Mouse (Mus musculus) embryo, embryonic 9.5 days (tissue): ENCODE measurements around the gene Cd53.

ENCODE experiments used
- DNase-seq: peaks from one replicate; pipeline ENCODE4 v3.0.0-alpha.2; 2017; ENCODE audit errors: extremely low spot score

The Cd53 gene

DNA sequence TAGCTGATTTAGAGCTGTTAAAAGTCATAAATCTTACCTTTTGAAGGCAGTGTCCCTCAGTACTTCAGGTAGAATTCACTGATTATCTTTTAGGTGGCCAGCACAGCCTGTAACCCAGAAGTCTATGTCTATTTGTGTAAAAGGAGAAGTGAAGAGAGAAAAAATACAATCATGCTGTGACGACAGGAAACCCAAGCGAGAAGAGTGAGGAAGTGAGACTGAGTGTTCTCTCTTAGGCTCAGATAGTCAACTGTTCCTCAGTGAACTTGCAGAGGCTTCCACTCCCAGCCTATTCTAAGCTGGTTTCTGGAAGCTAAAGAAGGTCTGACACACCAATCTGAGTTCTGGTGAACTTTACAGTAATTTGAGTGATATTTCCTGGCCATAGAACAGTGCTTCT is at the start of gene Cd53:
Gene Cd53, minus strand, starts transcription at position 220 of the 400 bp plus-strand sequence.
- no peak for DNase-seq

DNA sequence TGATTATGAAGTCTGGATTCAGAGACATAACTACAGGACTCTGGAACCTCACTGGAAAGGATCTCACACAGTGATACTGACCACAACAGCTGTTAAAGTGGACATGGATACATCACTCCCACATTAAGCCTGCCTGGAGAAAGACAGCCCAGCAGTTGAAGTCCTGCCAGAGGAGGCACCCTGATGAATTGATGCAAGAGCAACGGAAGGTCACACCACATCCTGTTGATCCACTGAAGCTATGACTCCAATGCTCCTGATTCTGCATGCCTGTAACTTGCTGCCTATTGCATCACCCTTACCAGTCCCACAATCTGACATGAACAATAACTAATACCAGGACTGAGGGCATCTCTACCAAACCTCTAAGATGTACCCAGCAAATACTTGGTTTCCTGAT is 42.2 kb upstream of the Cd53 start:
- no peak for DNase-seq

- DNase-seq, result no peak
These were observed 36.2 kb upstream of the Cd53 start, which contains the start of gene Olfr266 for GRCm38 (mm10) chr3:106826187-106826586. Gene Olfr266 (minus strand): TSS chr3:106826287.

- DNase-seq, result no peak
These were observed 27.7 kb upstream of the Cd53 start for GRCm38 (mm10) chr3:106817676-106818075.

GRCm38 (mm10) chr3:106808972-106809695 is 19.2 kb upstream of the Cd53 start:
- no peak for DNase-seq

DNA sequence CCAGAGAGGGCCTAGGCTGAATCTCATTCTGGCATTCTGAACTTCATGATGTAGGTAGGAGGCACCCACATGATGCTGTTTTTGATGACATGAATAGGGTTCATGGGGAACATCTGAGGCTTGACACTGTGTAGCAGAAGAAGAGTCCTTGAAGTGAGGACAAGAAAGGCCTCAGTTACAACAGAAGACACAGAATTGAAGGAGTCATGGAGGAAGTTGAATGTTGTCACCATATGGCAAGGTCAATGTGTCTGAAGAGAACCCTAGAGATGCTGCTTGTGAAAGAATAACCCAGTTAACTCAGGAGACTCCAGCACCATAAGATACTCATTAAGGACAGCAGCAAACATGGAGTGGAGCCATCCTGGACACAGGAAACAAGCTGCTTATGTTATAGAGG is 8.1 kb upstream of the Cd53 start:
- no peak for DNase-seq

DNA sequence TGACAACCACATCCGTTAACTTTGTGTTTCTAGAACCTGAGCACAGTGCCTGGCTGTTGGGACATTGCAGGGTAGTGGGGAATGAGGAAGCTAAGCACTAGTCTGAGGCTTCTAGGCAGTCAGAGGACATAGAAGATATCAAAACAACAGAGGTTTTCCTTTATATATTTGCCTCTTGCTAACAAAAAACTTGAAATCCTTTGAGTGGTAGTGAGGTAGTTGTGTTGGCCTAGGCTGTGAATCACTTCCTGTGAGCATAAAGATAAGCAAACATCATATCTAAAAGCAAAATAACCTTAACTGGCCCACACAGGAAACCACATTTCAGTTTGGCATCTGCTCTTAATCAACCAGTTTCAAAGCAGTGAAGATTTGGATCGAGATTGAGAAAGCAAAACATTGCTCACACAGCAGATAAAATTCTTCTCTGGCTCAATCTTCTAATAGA is 1.5 kb downstream of the Cd53 start:
- no peak for DNase-seq

GRCm38 (mm10) chr3:106787972-106788371 is 2.0 kb downstream of the Cd53 start:
- no peak for DNase-seq

DNA sequence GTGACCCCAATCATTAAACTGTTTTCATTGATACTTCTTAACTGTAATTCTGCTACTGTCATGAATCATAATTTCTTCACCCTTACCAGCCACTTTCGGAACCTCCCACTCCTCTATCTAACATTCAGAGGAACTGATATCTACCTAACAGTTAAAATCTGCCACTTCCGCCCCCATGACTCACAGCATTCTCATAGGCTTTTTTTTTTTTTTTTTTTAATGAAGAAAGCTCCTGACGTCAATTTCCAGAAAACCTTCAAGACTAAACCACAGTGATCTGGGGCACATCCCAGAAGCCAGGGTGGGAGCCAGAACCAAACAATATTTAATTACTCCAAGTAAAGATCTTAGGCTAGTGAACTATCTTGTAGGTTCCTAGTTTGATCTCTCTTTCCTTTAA is 4.8 kb downstream of the Cd53 start:
- DNase-seq, result no peak

- no peak for DNase-seq
These were observed 18.1 kb downstream of the Cd53 start for GRCm38 (mm10) chr3:106771834-106772233.

DNA sequence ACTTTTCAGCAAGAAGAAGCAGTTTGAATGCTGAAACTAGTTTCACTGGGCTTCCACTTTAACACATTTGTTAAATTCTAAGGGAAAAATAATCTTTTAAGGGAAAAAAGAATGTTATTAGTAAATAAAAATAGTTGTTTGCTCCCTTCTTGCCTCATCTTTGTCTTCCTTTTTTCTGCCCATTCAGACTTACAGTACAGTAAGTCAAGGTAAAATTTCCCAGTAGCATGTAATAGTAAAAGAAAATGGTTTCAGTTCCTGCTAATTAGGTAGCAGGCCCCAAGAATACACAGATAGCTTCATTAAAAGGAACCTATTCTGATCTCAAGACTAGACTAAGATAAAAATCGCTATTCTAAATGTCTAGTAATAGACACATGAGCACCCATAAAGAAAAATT is 34.1 kb downstream of the Cd53 start:
- no peak for DNase-seq

DNA sequence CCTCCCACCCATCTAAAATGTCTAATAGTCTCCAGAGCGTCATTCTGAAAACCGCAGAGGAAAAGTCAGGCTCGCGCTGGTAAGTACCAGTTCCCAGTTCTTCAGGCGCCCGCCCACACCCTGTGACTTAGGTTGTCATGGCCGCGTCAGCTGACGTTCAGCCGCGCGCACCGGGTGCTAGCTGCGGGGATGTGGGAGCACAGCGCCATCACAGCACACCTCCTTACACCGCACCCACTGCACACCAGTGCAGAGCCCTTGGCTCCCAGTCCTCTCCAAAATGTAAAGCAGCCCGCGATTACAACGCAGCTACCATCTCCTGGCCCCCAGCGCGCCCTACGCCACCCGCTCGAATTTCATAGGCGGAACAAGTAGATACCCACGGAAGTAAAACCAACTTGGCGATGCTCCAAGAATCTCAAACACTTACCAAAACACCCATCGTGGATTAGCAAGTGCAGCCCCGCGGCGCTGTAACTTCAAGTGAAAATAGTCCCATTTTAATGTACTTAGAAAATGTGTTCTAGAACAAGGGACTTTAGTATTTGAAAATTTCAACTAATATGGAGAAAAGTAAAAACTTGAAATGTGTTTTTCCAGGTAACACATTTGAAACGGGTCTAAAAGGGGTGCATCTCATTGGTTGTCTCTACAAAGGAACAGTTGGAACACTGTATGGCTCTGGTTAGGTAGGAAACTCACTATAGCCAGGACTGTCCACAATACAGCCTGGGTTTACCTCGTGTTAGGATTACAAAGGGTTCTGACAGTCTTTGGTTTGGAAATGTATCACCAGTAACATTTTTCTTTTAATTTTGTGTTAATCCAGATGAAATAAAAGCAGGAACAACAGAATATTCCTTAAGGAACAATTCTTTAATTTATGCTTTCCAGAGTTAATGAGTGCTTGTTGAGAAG is 67.7 kb downstream of the Cd53 start:
- DNase-seq, result peak; percentile 82

- peak; percentile 88 for DNase-seq
These were observed 68.4 kb downstream of the Cd53 start for GRCm38 (mm10) chr3:106721397-106722027.
